Mouse (Mus musculus) ES-E14 (cell line): Measurements from ENCODE around the gene Hes7.

Experiments used
- HCFC1 ChIP-seq: IDR thresholded peaks from 2 replicates; pipeline ENCODE4 v1.6.1; 2012; ENCODE audit warnings: low read length, inconsistent platforms, borderline replicate concordance; ENCODE audit not compliant: insufficient read depth
- MAFK ChIP-seq: IDR thresholded peaks from 2 replicates; pipeline ENCODE4 v1.6.1; 2014; ENCODE audit warnings: mild to moderate bottlenecking, low read depth, low read length, inconsistent platforms; ENCODE audit not compliant: insufficient read depth
- ZC3H11A ChIP-seq: IDR thresholded peaks from 2 replicates; pipeline ENCODE4 v1.6.1; 2012; ENCODE audit warnings: low read depth, mild to moderate bottlenecking, inconsistent platforms, low read length, borderline replicate concordance
- ZNF384 ChIP-seq: IDR thresholded peaks from 2 replicates; pipeline ENCODE4 v1.6.1; 2012; ENCODE audit warnings: low read depth, low read length, inconsistent platforms

GRCm38 (mm10) chr11:69103531-69104435 lies 16.4 kb upstream of the Hes7 start:
- TF ChIP-seq HCFC1 (no peak), ZC3H11A (no peak), MAFK (no peak), ZNF384 (no peak)
